Mouse (Mus musculus): ENCODE data around the gene Sgsm2.

- no peak for TF ChIP-seq CTCF (conservative IDR thresholded peaks at IDR 0.05; ENCODE audit: low read length)
- TF ChIP-seq POU5F1 (IDR thresholded peaks at IDR 0.05; ENCODE audit: borderline replicate concordance, low read length) = no peak
Measured at GRCm38 (mm10) chr11:74908618-74909399, 11.9 kb upstream of the Sgsm2 start.
